In the genomic region with DNA sequence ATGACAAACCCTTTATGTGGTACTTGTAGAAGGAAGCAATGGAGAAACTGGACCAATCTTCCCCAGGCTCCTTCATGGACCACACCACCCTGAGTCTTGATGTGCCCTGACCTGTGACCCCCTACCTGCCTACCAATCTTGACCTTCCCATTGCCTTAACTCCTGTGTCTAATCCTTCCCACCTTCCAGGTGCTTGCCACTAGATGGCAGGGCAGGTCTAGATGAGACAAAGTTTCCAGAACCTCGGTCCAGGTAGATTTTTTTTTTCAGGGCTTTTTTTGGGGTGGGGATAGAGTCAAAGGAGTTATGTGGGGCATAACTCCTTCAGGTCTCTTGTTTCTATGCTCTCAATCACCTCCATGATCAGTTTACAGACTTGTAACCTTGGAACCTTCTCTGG, we compare ENCODE assay signal across 9 mouse cellular contexts. TPM values are rescaled to one million over a fixed set of nuclear protein-coding genes. Genes with fewer than 3 reads are reported as not detected.
DNase-seq lines count a peak whose midpoint lies in the region; ATAC-seq and TF ChIP-seq lines count a peak whose summit lies in the region.
"Had no signal": no experiment of that assay in that cellular context is flagged by ENCODE, and none has a peak within 500 bp of the region (broad histone marks: within the 10 kb centered on the region; RNA-seq: fewer than 3 reads in every experiment).

No protein-coding gene starts in this region.

- H3K4me3 ChIP-seq in intestine, embryonic 14.5 days (ENCODE audit: low read depth, low read length) = no peak overlapping the region
- no peak overlapping the region for H3K4me3 ChIP-seq in intestine, embryonic 15.5 days (replicated peaks)
- no peak overlapping the region for H3K4me3 ChIP-seq in E14TG2a.4 (replicated peaks; ENCODE audit: low read length)
- H3K4me3 ChIP-seq in limb, embryonic 11.5 days (ENCODE audit: low read depth, low read length) = no peak overlapping the region
- H3K4me3 ChIP-seq: embryonic facial prominence, embryonic 12.5 days had no signal

- TF ChIP-seq CTCF in E14TG2a.4 (conservative IDR thresholded peaks at IDR 0.05; ENCODE audit: low read length) = peak; percentile 70

- WGBS in intestine, embryonic 14.5 days = 15% methylated on average over 1 of the region's 1 CpGs
- 19% methylated on average over 1 of the region's 1 CpGs for WGBS in intestine, embryonic 15.5 days
- WGBS in limb, embryonic 11.5 days = 25% methylated on average over 1 of the region's 1 CpGs

- no peak overlapping the region for H3K9ac ChIP-seq in intestine, embryonic 14.5 days (ENCODE audit: low read length)
- no peak overlapping the region for H3K9ac ChIP-seq in intestine, embryonic 15.5 days
- H3K9ac ChIP-seq in limb, embryonic 11.5 days (ENCODE audit: low read length) = no peak overlapping the region
- H3K9ac ChIP-seq: embryonic facial prominence, embryonic 12.5 days had no signal

- ATAC-seq in intestine, embryonic 14.5 days (replicated peaks; ENCODE audit: low FRiP score, low TSS enrichment, low read depth) = no peak
- ATAC-seq in intestine, embryonic 15.5 days = no peak
- ATAC-seq in limb, embryonic 11.5 days (ENCODE audit: insufficient number of reproducible peaks, low FRiP score, low TSS enrichment, low read depth) = no peak
- no peak for ATAC-seq in monocyte, adult 5-6 weeks (replicated peaks; ENCODE audit: insufficient number of reproducible peaks, low FRiP score, low TSS enrichment, poor library complexity, severe bottlenecking)

- peak; percentile 64 for DNase-seq in intestine, embryonic 14.5 days (ENCODE audit: low spot score)
- peak; percentile 25 for DNase-seq in adrenal gland, adult 2 months
- peak; percentile 30 for DNase-seq in forelimb bud, embryonic 11.5 days (ENCODE audit: low read depth, low spot score)
- DNase-seq in limb, embryonic 11.5 days (ENCODE audit: low spot score) = peak; percentile 57
- peak; percentile 5 to 17 for DNase-seq in spleen, postnatal 36 days (ENCODE audit: low spot score in 2 of 2)

- H3K9me3 ChIP-seq in intestine, embryonic 14.5 days (ENCODE audit: control insufficient read depth, low read length) = no peaks in the 10 kb centered on the region
- no peaks in the 10 kb centered on the region for H3K9me3 ChIP-seq in intestine, embryonic 15.5 days
- no peaks in the 10 kb centered on the region for H3K9me3 ChIP-seq in E14TG2a.4 (ENCODE audit: low read length)
- H3K9me3 ChIP-seq in limb, embryonic 11.5 days (ENCODE audit: control insufficient read depth, low read length) = no peaks in the 10 kb centered on the region
- H3K9me3 ChIP-seq: embryonic facial prominence, embryonic 12.5 days had no signal

- no peak overlapping the region for H3K27ac ChIP-seq in intestine, embryonic 14.5 days (ENCODE audit: low read depth)
- H3K27ac ChIP-seq in intestine, embryonic 15.5 days = no peak overlapping the region
- H3K27ac ChIP-seq in limb, embryonic 11.5 days (replicated peaks; ENCODE audit: low read depth, low read length) = no peak overlapping the region
- H3K27ac ChIP-seq: embryonic facial prominence, embryonic 12.5 days had no signal

- H3K27me3 ChIP-seq in intestine, embryonic 14.5 days (replicated peaks; ENCODE audit: control insufficient read depth, insufficient read depth, low read length) = no peaks in the 10 kb centered on the region
- H3K27me3 ChIP-seq in intestine, embryonic 15.5 days (replicated peaks) = no peaks in the 10 kb centered on the region
- peaks cover 7% of the 10 kb centered on the region; the same call in 1 of the 2 replicates for H3K27me3 ChIP-seq in E14TG2a.4 (ENCODE audit: insufficient read depth, low read length)
- H3K27me3 ChIP-seq in limb, embryonic 11.5 days (ENCODE audit: control insufficient read depth, insufficient read depth, low read length) = no peaks in the 10 kb centered on the region
- H3K27me3 ChIP-seq: embryonic facial prominence, embryonic 12.5 days had no signal

- no peaks in the 10 kb centered on the region for H3K4me1 ChIP-seq in intestine, embryonic 14.5 days (replicated peaks; ENCODE audit: control insufficient read depth, insufficient read depth, low read length)
- H3K4me1 ChIP-seq in intestine, embryonic 15.5 days (replicated peaks) = no peaks in the 10 kb centered on the region
- H3K4me1 ChIP-seq in E14TG2a.4 (replicated peaks; ENCODE audit: low read depth, low read length) = peaks cover 27% of the 10 kb centered on the region
- no peaks in the 10 kb centered on the region for H3K4me1 ChIP-seq in limb, embryonic 11.5 days (ENCODE audit: control insufficient read depth, insufficient read depth, low read length)
- H3K4me1 ChIP-seq: embryonic facial prominence, embryonic 12.5 days had no signal

- no peaks in the 10 kb centered on the region for H3K36me3 ChIP-seq in intestine, embryonic 14.5 days (ENCODE audit: control insufficient read depth, insufficient read depth, low read length)
- H3K36me3 ChIP-seq in intestine, embryonic 15.5 days = no peaks in the 10 kb centered on the region
- no peaks in the 10 kb centered on the region for H3K36me3 ChIP-seq in E14TG2a.4 (ENCODE audit: insufficient read depth, low read length)
- H3K36me3 ChIP-seq in limb, embryonic 11.5 days (ENCODE audit: control insufficient read depth, insufficient read depth, low read length) = no peaks in the 10 kb centered on the region
- H3K36me3 ChIP-seq: embryonic facial prominence, embryonic 12.5 days had no signal

- no peak overlapping the region for H3K4me2 ChIP-seq in intestine, embryonic 14.5 days (ENCODE audit: low read length)
- H3K4me2 ChIP-seq in intestine, embryonic 15.5 days (replicated peaks) = no peak overlapping the region
- H3K4me2 ChIP-seq in limb, embryonic 11.5 days (ENCODE audit: low read depth, severe bottlenecking) = no peak overlapping the region
- H3K4me2 ChIP-seq: embryonic facial prominence, embryonic 12.5 days had no signal

RNA-seq across cellular contexts. Expression of a gene that starts 44.8 kb away (rescaled TPM):
- 325 and 342 TPM in 2 replicates for polyA plus RNA-seq in intestine, embryonic 14.5 days (2014; fragmentation: Nextera tagmentation; extraction: Ambion mirVana)
- polyA plus RNA-seq in intestine, embryonic 15.5 days (2015; fragmentation: Nextera tagmentation; extraction: Ambion mirVana) = 304 and 336 TPM in 2 replicates
- total RNA-seq in adrenal gland, adult 2 months (2021) = 100 to 1,000 TPM in 1 of 2 experiments, 10 to 100 TPM in 1; 71.0 to 101 TPM
- polyA plus RNA-seq in adrenal gland, adult 2 months (2012; rRNA removed) = 8.1 and 9.9 TPM in 2 replicates
- 481 and 509 TPM in 2 replicates for polyA plus RNA-seq in limb, embryonic 11.5 days (2014; fragmentation: Nextera tagmentation; extraction: Ambion mirVana)
- total RNA-seq in monocyte, adult 5-6 weeks (2017) = 625 to 777 TPM (median 669 TPM) in 3 replicates

Comparison
In these comparisons a context has a peak if more than half of its experiments do, and no peak if none do; other contexts are left out.
1. DNase-seq: peak in every context shown above with its lines; median percentile 64 in intestine, embryonic 14.5 days; 57 in limb, embryonic 11.5 days; 30 in forelimb bud, embryonic 11.5 days; 25 in adrenal gland, adult 2 months; 11 in spleen, postnatal 36 days.
2. RNA of a gene that starts 44.8 kb away (polyA plus RNA-seq): 481 to 509 TPM in limb, embryonic 11.5 days, 304 to 336 TPM in intestine, embryonic 15.5 days and 325 to 342 TPM in intestine, embryonic 14.5 days; 8.1 to 9.9 TPM in adrenal gland, adult 2 months; every median in the first group is over 10 times any median in the second.